Mouse (Mus musculus) liver, embryonic 15.5 days (tissue): ENCODE results near the gene Cyp27a1. TPM values are rescaled to one million over a fixed set of nuclear protein-coding genes. Genes with fewer than 3 reads are reported as not detected.

Source experiments
- ATAC-seq: fragments of 200-750 bp; cut with Nextera tagmentation; 2 replicates; pipeline ENCODE4 v1.8.0; 2017; ENCODE audit warnings: moderate number of reproducible peaks, mild to moderate bottlenecking, moderate library complexity; ENCODE audit not compliant: insufficient read depth
- H3K27ac ChIP-seq: fragments of 300-500 bp; sonication (generic); replicated peaks from 2 replicates; pipeline ENCODE4 v1.5.1; 2015; ENCODE audit warnings: mild to moderate bottlenecking, inconsistent platforms
- H3K27me3 ChIP-seq: fragments of 300-500 bp; sonication (generic); 2 replicates; pipeline ENCODE4 v1.6.1; 2015; ENCODE audit warnings: mild to moderate bottlenecking, inconsistent platforms
- H3K36me3 ChIP-seq: fragments of 300-500 bp; sonication (generic); replicated peaks from 2 replicates; pipeline ENCODE4 v1.6.1; 2015; ENCODE audit warnings: moderate library complexity, mild to moderate bottlenecking, inconsistent platforms
- H3K4me1 ChIP-seq: fragments of 300-500 bp; sonication (generic); replicated peaks from 2 replicates; pipeline ENCODE4 v1.6.1; 2015; ENCODE audit warnings: inconsistent platforms
- H3K4me2 ChIP-seq: fragments of 300-500 bp; sonication (generic); 2 replicates; pipeline ENCODE4 v1.6.1; 2015; ENCODE audit warnings: moderate library complexity, mild to moderate bottlenecking, inconsistent platforms
- H3K4me3 ChIP-seq: fragments of 300-500 bp; sonication (generic); replicated peaks from 2 replicates; pipeline ENCODE4 v1.5.1; 2015; ENCODE audit warnings: mild to moderate bottlenecking, inconsistent platforms
- H3K9ac ChIP-seq: fragments of 300-500 bp; sonication (generic); 2 replicates; pipeline ENCODE4 v1.6.1; 2015; ENCODE audit warnings: moderate library complexity, mild to moderate bottlenecking, inconsistent platforms
- H3K9me3 ChIP-seq: fragments of 300-500 bp; sonication (generic); replicated peaks from 2 replicates; pipeline ENCODE4 v1.6.1; 2016; ENCODE audit warnings: inconsistent platforms
- WGBS: fragments of 180-500 bp; shearing (Covaris S2); methylation state at CpG from one replicate; pipeline ENCODE4 v1.1.7; 2015; ENCODE audit warnings: mixed read lengths; ENCODE audit not compliant: insufficient replicate concordance; 5-methylcytosine and 5-hydroxymethylcytosine counted together
- polyA plus RNA-seq: library from polyadenylated mRNA; unstranded; fragments of >200 nt; fragmentation: Nextera tagmentation; extraction: Ambion mirVana; gene quantifications from 2 replicates; pipeline ENCODE4 v1.2.1, GENCODE M21; 2015

Cyp27a1 gene
- polyA plus RNA-seq, 1 experiment from 2014 or later: 5.8 TPM

GRCm38 (mm10) chr1:74718113-74718512 is 4.7 kb downstream of the Cyp27a1 start:
- peaks cover 3% of the 10 kb centered on the region; the same call in 1 of the 2 replicates for H3K4me1 ChIP-seq
- H3K36me3 ChIP-seq: no peaks in the 10 kb centered on the region
- no peak overlapping the region for H3K4me3 ChIP-seq

GRCm38 (mm10) chr1:74719281-74719680 is 5.9 kb downstream of the Cyp27a1 start:
- Histone ChIP-seq H3K36me3 (no peaks in the 10 kb centered on the region), H3K4me3 (no peak overlapping the region), H3K9ac (no peak overlapping the region), H3K4me1 (no peaks in the 10 kb centered on the region; the same call in 1 of the 2 replicates), H3K27ac (no peak overlapping the region), H3K4me2 (no peak overlapping the region), H3K9me3 (no peaks in the 10 kb centered on the region), H3K27me3 (no peaks in the 10 kb centered on the region)
- WGBS: 52% methylated on average over 3 of the region's 3 CpGs
- ATAC-seq: no peak

More at GRCm38 (mm10) chr1:74718113-74718512, 4.7 kb downstream of the Cyp27a1 start:
- no peaks in the 10 kb centered on the region for H3K9me3 ChIP-seq
- H3K27ac ChIP-seq: no peak overlapping the region
- no peak overlapping the region for H3K9ac ChIP-seq
- ATAC-seq: no peak
- peaks cover 10% of the 10 kb centered on the region for H3K27me3 ChIP-seq
- WGBS: 77% methylated on average over 8 of the region's 8 CpGs
- H3K4me2 ChIP-seq: no peak overlapping the region

DNA sequence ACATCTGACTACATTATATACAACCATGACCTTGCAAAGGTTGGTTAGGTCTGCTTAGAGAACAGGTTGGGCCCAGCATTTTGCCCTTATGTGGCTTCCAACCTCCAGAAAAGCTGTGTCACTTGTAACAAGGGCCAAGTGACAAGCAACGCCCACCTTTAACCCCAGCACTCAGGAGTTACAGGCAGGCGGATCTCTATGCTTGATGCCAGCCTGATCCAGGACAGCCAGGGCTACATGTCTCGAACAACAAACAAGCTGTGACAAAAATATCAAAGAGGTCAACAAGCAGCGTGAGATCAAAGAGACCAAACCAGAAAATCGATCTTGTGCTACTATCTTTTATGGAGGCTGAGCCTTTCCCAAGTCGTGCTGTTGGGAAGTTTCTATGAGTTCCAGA is 8.3 kb downstream of the Cyp27a1 start:
- Histone ChIP-seq H3K36me3 (no peaks in the 10 kb centered on the region), H3K4me1 (no peaks in the 10 kb centered on the region; the same call in 1 of the 2 replicates), H3K9me3 (no peaks in the 10 kb centered on the region), H3K27ac (no peak overlapping the region), H3K9ac (no peak overlapping the region), H3K4me3 (no peak overlapping the region), H3K4me2 (no peak overlapping the region), H3K27me3 (no peaks in the 10 kb centered on the region)
- ATAC-seq: no peak
- WGBS: 49% methylated on average over 6 of the region's 6 CpGs

GRCm38 (mm10) chr1:74723748-74724147 is 10.4 kb downstream of the Cyp27a1 start:
- Histone ChIP-seq H3K9ac (no peak overlapping the region), H3K4me2 (no peak overlapping the region), H3K4me1 (no peaks in the 10 kb centered on the region; the same call in 1 of the 2 replicates), H3K9me3 (no peaks in the 10 kb centered on the region), H3K4me3 (no peak overlapping the region), H3K27me3 (no peaks in the 10 kb centered on the region), H3K27ac (no peak overlapping the region), H3K36me3 (no peaks in the 10 kb centered on the region)
- WGBS: 69% methylated on average over 2 of the region's 2 CpGs
- ATAC-seq: no peak

- Histone ChIP-seq H3K4me3 (no peak overlapping the region), H3K4me1 (no peaks in the 10 kb centered on the region; the same call in 1 of the 2 replicates), H3K9me3 (no peaks in the 10 kb centered on the region), H3K27ac (no peak overlapping the region), H3K4me2 (no peak overlapping the region), H3K27me3 (no peaks in the 10 kb centered on the region), H3K9ac (no peak overlapping the region), H3K36me3 (no peaks in the 10 kb centered on the region)
- WGBS: 51% methylated on average over 5 of the region's 5 CpGs
- no peak for ATAC-seq
Measured at GRCm38 (mm10) chr1:74726114-74726513, 12.7 kb downstream of the Cyp27a1 start.

- Histone ChIP-seq H3K36me3 (no peaks in the 10 kb centered on the region), H3K27me3 (no peaks in the 10 kb centered on the region), H3K4me3 (no peak overlapping the region), H3K9ac (no peak overlapping the region), H3K4me1 (no peaks in the 10 kb centered on the region), H3K9me3 (no peaks in the 10 kb centered on the region), H3K4me2 (no peak overlapping the region), H3K27ac (no peak overlapping the region)
- ATAC-seq: no peak
- 32% methylated on average over 5 of the region's 5 CpGs for WGBS
Measured at GRCm38 (mm10) chr1:74726674-74727073, 13.3 kb downstream of the Cyp27a1 start.

DNA sequence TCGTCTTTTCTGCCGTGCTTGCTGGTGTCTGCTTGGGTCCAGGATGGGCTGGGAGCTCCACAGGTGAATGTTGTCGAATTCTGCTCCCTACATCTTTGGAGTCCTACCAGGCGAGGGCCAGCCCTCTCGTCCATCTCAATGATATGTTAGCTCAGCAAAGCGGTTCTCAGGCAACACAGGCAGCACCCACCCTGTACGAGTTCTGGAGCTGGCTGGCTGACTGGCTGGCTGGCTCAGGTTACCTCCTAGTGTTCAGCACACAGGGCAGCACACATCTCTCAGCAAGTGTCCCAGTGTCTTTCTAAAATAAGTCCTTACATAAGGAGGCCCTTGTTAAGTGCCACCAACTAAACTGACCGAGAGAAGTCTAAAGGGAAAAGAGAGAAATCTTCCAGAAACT is 15.1 kb downstream of the Cyp27a1 start:
- WGBS: 51% methylated on average over 8 of the region's 8 CpGs

DNA sequence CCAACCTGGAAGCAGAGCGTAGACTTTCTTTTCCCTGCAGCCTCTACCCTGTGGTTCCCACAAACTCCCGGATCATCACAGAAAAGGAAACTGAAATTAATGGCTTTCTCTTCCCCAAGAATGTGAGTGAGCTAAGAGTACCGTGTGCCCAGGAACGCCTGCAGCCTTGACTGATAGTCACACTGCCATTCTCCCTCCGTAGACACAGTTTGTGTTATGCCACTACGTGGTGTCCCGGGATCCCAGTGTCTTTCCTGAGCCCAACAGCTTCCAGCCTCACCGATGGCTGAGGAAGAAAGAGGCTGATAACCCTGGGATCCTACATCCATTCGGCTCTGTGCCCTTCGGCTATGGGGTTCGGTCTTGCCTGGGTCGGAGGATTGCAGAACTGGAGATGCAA is 23.6 kb downstream of the Cyp27a1 start:
- WGBS: 74% methylated on average over 12 of the region's 12 CpGs
- no peak overlapping the region for H3K9ac ChIP-seq

More for the DNA sequence above, 15.1 kb downstream of the Cyp27a1 start:
- H3K4me1 ChIP-seq: no peaks in the 10 kb centered on the region
- H3K36me3 ChIP-seq: no peaks in the 10 kb centered on the region
- H3K9ac ChIP-seq: no peak overlapping the region
- H3K27me3 ChIP-seq: no peaks in the 10 kb centered on the region
- ATAC-seq: no peak
- no peak overlapping the region for H3K27ac ChIP-seq
- H3K9me3 ChIP-seq: no peaks in the 10 kb centered on the region
- no peak overlapping the region for H3K4me2 ChIP-seq
- H3K4me3 ChIP-seq: no peak overlapping the region

GRCm38 (mm10) chr1:74737500-74737899 is 24.1 kb downstream of the Cyp27a1 start:
- Histone ChIP-seq H3K27me3 (no peaks in the 10 kb centered on the region), H3K4me3 (no peak overlapping the region), H3K36me3 (no peaks in the 10 kb centered on the region), H3K9me3 (no peaks in the 10 kb centered on the region), H3K9ac (no peak overlapping the region), H3K27ac (no peak overlapping the region), H3K4me1 (no peaks in the 10 kb centered on the region), H3K4me2 (no peak overlapping the region)
- 60% methylated on average over 7 of the region's 7 CpGs for WGBS
- ATAC-seq: no peak

More for the DNA sequence above, 23.6 kb downstream of the Cyp27a1 start:
- H3K4me2 ChIP-seq: no peak overlapping the region
- H3K27me3 ChIP-seq: no peaks in the 10 kb centered on the region
- ATAC-seq: no peak
- no peak overlapping the region for H3K27ac ChIP-seq
- H3K9me3 ChIP-seq: no peaks in the 10 kb centered on the region
- no peaks in the 10 kb centered on the region for H3K36me3 ChIP-seq
- H3K4me1 ChIP-seq: no peaks in the 10 kb centered on the region
- no peak overlapping the region for H3K4me3 ChIP-seq

GRCm38 (mm10) chr1:74740846-74741245 is 27.5 kb downstream of the Cyp27a1 start:
- H3K4me3 ChIP-seq: no peak overlapping the region
- H3K27ac ChIP-seq: no peak overlapping the region
- H3K9me3 ChIP-seq: no peaks in the 10 kb centered on the region
- H3K27me3 ChIP-seq: no peaks in the 10 kb centered on the region
- no peak overlapping the region for H3K4me2 ChIP-seq
- no peaks in the 10 kb centered on the region for H3K4me1 ChIP-seq
- 59% methylated on average over 7 of the region's 7 CpGs for WGBS
- no peak for ATAC-seq
- H3K36me3 ChIP-seq: no peaks in the 10 kb centered on the region
- no peak overlapping the region for H3K9ac ChIP-seq

- H3K27me3 ChIP-seq: peaks cover 18% of the 10 kb centered on the region
- H3K9me3 ChIP-seq: no peaks in the 10 kb centered on the region
- 48% methylated on average over 5 of the region's 5 CpGs for WGBS
- H3K9ac ChIP-seq: no peak overlapping the region
- H3K36me3 ChIP-seq: no peaks in the 10 kb centered on the region
- H3K4me2 ChIP-seq: no peak overlapping the region
- no peak for ATAC-seq
- H3K4me3 ChIP-seq: no peak overlapping the region
- H3K4me1 ChIP-seq: peaks cover 4% of the 10 kb centered on the region; the same call in 1 of the 2 replicates
- no peak overlapping the region for H3K27ac ChIP-seq
Measured at GRCm38 (mm10) chr1:74747335-74747734, 34.0 kb downstream of the Cyp27a1 start.

- no peak within 1 kb of the TSS for H3K27ac ChIP-seq
- H3K4me3 ChIP-seq: no peak within 1 kb of the TSS
- ATAC-seq: no peak
- no peaks in the 10 kb centered on the region for H3K9me3 ChIP-seq
- no peak within 1 kb of the TSS for H3K9ac ChIP-seq
- 9% methylated on average over 30 of the region's 30 CpGs for WGBS
- H3K4me2 ChIP-seq: peak within 1 kb of the TSS; percentile 59
- H3K36me3 ChIP-seq: no peaks in the 10 kb centered on the region
- peaks cover 4% of the 10 kb centered on the region; the same call in 1 of the 2 replicates for H3K4me1 ChIP-seq
- peaks cover 18% of the 10 kb centered on the region for H3K27me3 ChIP-seq
Measured at GRCm38 (mm10) chr1:74748643-74749271, 35.4 kb downstream of the Cyp27a1 start, which contains the start of gene Prkag3. Gene Prkag3 (minus strand): TSS chr1:74749221.
